Mouse (Mus musculus) midbrain, embryonic 16.5 days (tissue): Measurements from ENCODE around the gene Wt1. TPM values are rescaled to one million over a fixed set of nuclear protein-coding genes. Genes with fewer than 3 reads are reported as not detected.

Experiments used
- ATAC-seq: fragments of 200-750 bp; cut with Nextera tagmentation; 2 replicates; pipeline ENCODE4 v1.8.0; 2017; ENCODE audit warnings: moderate TSS enrichment
- H3K27ac ChIP-seq: fragments of 300-500 bp; sonication (generic); 2 replicates; pipeline ENCODE4 v1.5.1; 2014; ENCODE audit warnings: mild to moderate bottlenecking, low read length, mixed read lengths
- H3K27me3 ChIP-seq: fragments of 300-500 bp; sonication (generic); 2 replicates; pipeline ENCODE4 v1.6.1; 2014; ENCODE audit warnings: low read depth, low read length, mixed read lengths; ENCODE audit not compliant: control insufficient read depth, insufficient read depth
- H3K36me3 ChIP-seq: fragments of 300-500 bp; sonication (generic); 2 replicates; pipeline ENCODE4 v1.6.1; 2014; ENCODE audit warnings: mild to moderate bottlenecking, low read length, moderate library complexity, mixed read lengths; ENCODE audit not compliant: control insufficient read depth, insufficient read depth
- H3K4me1 ChIP-seq: fragments of 300-500 bp; sonication (generic); 2 replicates; pipeline ENCODE4 v1.6.1; 2014; ENCODE audit warnings: mild to moderate bottlenecking, low read length, mixed read lengths; ENCODE audit not compliant: control insufficient read depth, insufficient read depth
- H3K4me2 ChIP-seq: fragments of 300-500 bp; sonication (generic); 2 replicates; pipeline ENCODE4 v1.6.1; 2014; ENCODE audit warnings: mild to moderate bottlenecking, low read length, mixed read lengths
- H3K4me3 ChIP-seq: fragments of 300-500 bp; sonication (generic); 2 replicates; pipeline ENCODE4 v1.5.1; 2014; ENCODE audit warnings: low read depth, mild to moderate bottlenecking, low read length, moderate library complexity, mixed read lengths
- H3K9ac ChIP-seq: fragments of 300-500 bp; sonication (generic); 2 replicates; pipeline ENCODE4 v1.6.1; 2014; ENCODE audit warnings: low read depth, low read length, mixed read lengths
- H3K9me3 ChIP-seq: fragments of 300-500 bp; sonication (generic); replicated peaks from 2 replicates; pipeline ENCODE4 v1.6.1; 2014; ENCODE audit warnings: mild to moderate bottlenecking, low read length, mixed read lengths; ENCODE audit not compliant: control insufficient read depth, poor library complexity, severe bottlenecking
- WGBS: fragments of 180-500 bp; shearing (Covaris S2); extraction: QIAGEN DNeasy Blood & Tissue Kit; methylation state at CpG from one replicate; pipeline ENCODE4 v1.1.7; 2014; 5-methylcytosine and 5-hydroxymethylcytosine counted together
- polyA plus RNA-seq: library from polyadenylated mRNA; unstranded; fragments of >200 nt; fragmentation: Nextera tagmentation; extraction: Ambion mirVana; gene quantifications from 2 replicates; pipeline ENCODE4 v1.2.1, GENCODE M21; 2015

Wt1 gene
- polyA plus RNA-seq, 1 experiment from 2014 or later = 0.13 TPM

DNA sequence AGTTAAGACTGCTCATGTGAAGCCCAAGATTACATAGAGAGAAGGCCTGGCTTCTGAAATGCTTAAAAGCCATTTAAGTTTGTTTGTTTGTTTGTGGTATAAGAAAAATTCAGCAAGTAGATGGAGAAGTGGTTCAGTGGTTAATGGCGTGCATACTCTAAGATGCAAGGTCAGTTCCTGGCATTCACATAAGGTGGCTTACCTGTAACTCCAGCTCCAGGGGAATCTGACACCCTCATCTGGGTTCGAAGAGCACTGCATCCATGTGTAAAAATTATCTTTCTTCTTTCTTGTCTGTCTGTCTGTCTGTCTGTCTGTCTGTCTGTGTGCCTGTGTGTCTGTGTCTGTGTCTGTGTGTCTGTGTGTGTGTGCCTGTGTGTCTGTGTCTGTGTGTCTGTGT is 34.6 kb upstream of the Wt1 start, which contains the start of gene Gm11060:
Gene Gm11060 (plus strand): TSS at position 301 of the 400 bp plus-strand sequence.
- no peak within 1 kb of the TSS for H3K27ac ChIP-seq
- H3K36me3 ChIP-seq = no peaks in the 10 kb centered on the region
- H3K4me1 ChIP-seq = peaks cover 11% of the 10 kb centered on the region
- H3K9ac ChIP-seq = no peak within 1 kb of the TSS
- no peaks in the 10 kb centered on the region for H3K9me3 ChIP-seq
- ATAC-seq = no peak
- H3K4me3 ChIP-seq = no peak within 1 kb of the TSS
- 89% methylated on average over 2 of the region's 2 CpGs for WGBS
- H3K27me3 ChIP-seq = no peaks in the 10 kb centered on the region; the same call in 1 of the 2 replicates
- no peak within 1 kb of the TSS for H3K4me2 ChIP-seq

DNA sequence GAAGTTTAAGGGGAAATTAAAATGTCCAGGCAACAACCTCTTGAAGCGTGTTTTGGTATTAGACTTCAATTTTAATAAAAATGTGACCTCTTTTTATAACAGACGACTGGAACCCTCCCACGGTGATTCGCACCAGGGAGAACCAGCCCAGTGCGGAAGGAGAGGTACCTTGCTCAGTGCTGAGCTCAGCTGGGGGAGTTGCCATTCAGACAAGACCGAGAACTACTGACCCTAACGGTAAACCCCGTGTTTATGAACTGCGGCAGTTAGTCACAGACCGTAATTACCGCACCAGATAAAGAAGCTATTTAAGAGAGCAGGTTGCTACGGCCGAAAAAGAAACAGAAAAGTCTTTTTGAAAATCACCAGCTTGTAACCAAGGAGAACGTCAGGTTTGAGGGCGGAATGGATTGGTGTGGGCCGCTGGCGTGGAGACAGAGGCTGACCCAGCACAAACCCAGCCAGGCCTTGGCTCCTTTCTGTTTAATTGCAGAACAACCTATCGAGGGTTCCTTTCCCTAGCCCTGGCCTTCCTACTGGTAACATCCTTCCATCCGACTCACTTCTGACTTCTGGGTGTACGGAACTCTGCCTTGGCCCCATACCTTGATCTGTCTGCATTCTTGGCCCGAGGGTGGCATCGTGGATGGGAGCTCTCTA is 28.9 kb upstream of the Wt1 start:
- H3K9ac ChIP-seq = no peak overlapping the region
- H3K4me3 ChIP-seq = no peak overlapping the region
- H3K36me3 ChIP-seq = no peaks in the 10 kb centered on the region
- no peaks in the 10 kb centered on the region for H3K4me1 ChIP-seq
- ATAC-seq = no peak
- no peaks in the 10 kb centered on the region for H3K9me3 ChIP-seq
- H3K4me2 ChIP-seq = no peak overlapping the region
- H3K27me3 ChIP-seq = no peaks in the 10 kb centered on the region; the same call in 1 of the 2 replicates
- WGBS = 83% methylated on average over 22 of the region's 22 CpGs
- H3K27ac ChIP-seq = no peak overlapping the region

DNA sequence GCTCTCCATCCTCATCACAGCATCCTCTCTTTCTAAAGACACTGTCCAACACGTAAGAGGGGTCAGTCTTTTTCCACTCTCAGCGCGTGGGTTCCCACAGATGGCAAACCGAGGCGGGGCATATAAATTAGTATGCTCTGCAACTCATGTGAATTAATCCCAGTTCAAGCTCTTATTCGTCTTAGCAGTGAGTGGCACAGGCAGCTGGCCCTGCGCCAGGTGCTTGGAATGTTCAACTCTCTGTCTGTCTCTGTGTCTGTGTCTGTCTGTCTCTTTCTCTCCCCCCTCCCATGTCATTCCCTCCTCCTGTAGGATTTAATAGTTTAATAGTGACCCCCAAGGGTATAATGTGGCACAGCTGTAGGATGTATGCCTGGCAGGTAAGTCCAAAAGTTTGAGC is 26.9 kb upstream of the Wt1 start:
- WGBS = 52% methylated on average over 7 of the region's 7 CpGs
- Histone ChIP-seq H3K4me1 (no peaks in the 10 kb centered on the region), H3K36me3 (no peaks in the 10 kb centered on the region), H3K27ac (no peak overlapping the region), H3K4me3 (no peak overlapping the region), H3K27me3 (no peaks in the 10 kb centered on the region), H3K4me2 (no peak overlapping the region), H3K9ac (no peak overlapping the region), H3K9me3 (no peaks in the 10 kb centered on the region)
- peak; percentile 25; the same call in 1 of the 2 replicates for ATAC-seq

DNA sequence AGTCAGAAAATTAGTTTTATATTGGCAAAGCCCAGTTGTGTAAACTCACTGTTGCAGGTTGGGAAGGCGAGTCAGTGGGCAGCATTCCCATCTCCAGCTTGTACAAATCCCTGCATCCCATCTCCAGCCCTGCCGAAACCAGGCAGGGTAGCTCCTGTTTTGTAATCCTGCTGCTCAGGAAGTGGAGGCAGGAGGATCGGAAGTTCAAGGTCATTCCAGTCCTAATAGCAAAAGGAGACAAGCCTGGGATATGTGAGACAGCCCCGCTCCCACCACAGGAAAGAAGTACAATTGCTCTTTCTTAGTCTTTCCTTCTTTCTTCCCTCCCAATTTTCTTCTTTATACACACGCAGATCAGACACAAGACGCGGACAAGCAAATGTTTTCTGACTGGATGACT is 25.8 kb upstream of the Wt1 start:
- 58% methylated on average over 7 of the region's 7 CpGs for WGBS
- ATAC-seq = no peak

DNA sequence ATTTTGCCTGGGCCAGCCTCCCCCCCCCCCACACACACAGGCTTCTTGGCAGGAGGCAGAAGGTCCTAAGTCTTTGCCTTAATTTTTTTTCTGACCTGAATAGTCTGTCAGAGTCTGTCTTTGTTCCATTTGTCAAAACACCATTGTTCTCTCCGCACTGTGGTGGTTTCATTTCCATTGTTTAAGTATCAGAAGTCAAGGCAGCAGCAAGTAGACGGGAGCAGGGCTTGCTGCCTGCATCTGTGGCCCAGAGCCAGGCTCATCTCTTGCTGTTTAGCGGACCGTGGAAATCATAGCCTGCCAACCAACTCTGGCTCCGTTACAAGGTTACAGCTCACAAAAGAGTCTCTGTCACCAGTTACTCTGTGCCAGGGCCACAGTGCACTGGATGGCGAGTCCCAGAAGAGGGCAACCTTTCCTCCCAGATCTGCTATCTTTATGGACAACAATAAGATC is 17.6 kb upstream of the Wt1 start:
- Histone ChIP-seq H3K4me2 (no peak overlapping the region), H3K36me3 (no peaks in the 10 kb centered on the region), H3K27ac (no peak overlapping the region), H3K4me1 (no peaks in the 10 kb centered on the region), H3K9me3 (no peaks in the 10 kb centered on the region), H3K4me3 (no peak overlapping the region), H3K27me3 (peaks cover 11% of the 10 kb centered on the region), H3K9ac (no peak overlapping the region)
- 5% methylated on average over 6 of the region's 6 CpGs for WGBS
- ATAC-seq = peak; percentile 95

More for the DNA sequence above, 25.8 kb upstream of the Wt1 start:
- no peaks in the 10 kb centered on the region for H3K4me1 ChIP-seq
- no peak overlapping the region for H3K4me2 ChIP-seq
- no peak overlapping the region for H3K27ac ChIP-seq
- H3K4me3 ChIP-seq = no peak overlapping the region
- no peaks in the 10 kb centered on the region for H3K9me3 ChIP-seq
- no peak overlapping the region for H3K9ac ChIP-seq
- H3K36me3 ChIP-seq = no peaks in the 10 kb centered on the region
- no peaks in the 10 kb centered on the region for H3K27me3 ChIP-seq

DNA sequence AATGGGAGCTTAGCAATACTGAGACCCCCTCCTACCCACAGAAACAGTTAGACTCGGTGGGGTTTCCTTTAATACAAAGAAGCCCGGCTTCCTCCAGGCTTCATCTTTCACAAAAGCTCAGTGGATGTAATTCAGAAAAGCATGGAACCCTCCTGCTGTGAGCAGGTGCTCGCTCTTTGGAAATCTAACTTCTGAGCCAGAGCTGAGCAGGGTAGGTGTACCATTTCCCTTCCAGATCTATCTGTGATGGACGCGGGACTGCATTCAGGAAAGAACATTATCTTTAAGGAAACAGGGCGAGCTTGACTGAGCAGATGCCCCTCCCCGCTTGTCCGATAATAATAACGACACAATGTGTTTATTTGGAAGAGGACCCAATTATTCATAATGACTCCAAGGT is 12.3 kb upstream of the Wt1 start:
- peaks cover 42% of the 10 kb centered on the region for H3K27me3 ChIP-seq
- H3K9ac ChIP-seq = no peak overlapping the region
- H3K36me3 ChIP-seq = no peaks in the 10 kb centered on the region
- no peak overlapping the region for H3K27ac ChIP-seq
- no peaks in the 10 kb centered on the region for H3K4me1 ChIP-seq
- no peak for ATAC-seq
- 8% methylated on average over 9 of the region's 9 CpGs for WGBS
- H3K4me2 ChIP-seq = no peak overlapping the region
- no peaks in the 10 kb centered on the region for H3K9me3 ChIP-seq
- H3K4me3 ChIP-seq = no peak overlapping the region

DNA sequence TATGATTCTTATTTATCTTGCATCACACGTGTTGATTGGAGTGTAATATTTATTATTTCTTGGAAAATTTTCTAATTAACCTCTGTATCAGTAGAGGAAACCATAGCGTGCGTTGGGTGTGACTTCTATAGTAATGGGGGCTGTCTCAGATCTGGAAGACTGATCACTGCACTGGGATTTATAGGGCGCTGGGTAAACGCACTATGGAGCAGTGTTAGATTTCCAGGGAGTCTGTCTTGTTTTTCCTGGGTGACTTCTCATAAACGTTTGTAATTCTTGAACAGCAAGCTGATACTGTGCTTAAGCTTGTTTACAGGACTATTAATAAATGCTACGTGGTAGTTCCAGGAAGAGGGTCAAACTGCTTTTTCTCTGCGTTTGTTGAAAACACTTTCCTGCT is 8.7 kb upstream of the Wt1 start:
- no peak overlapping the region for H3K4me3 ChIP-seq
- no peaks in the 10 kb centered on the region; the same call in 1 of the 2 replicates for H3K4me1 ChIP-seq
- no peak for ATAC-seq
- H3K27me3 ChIP-seq = peaks cover 70% of the 10 kb centered on the region
- H3K36me3 ChIP-seq = no peaks in the 10 kb centered on the region
- no peak overlapping the region for H3K4me2 ChIP-seq
- no peak overlapping the region for H3K27ac ChIP-seq
- no peaks in the 10 kb centered on the region for H3K9me3 ChIP-seq
- 76% methylated on average over 8 of the region's 8 CpGs for WGBS
- H3K9ac ChIP-seq = no peak overlapping the region

DNA sequence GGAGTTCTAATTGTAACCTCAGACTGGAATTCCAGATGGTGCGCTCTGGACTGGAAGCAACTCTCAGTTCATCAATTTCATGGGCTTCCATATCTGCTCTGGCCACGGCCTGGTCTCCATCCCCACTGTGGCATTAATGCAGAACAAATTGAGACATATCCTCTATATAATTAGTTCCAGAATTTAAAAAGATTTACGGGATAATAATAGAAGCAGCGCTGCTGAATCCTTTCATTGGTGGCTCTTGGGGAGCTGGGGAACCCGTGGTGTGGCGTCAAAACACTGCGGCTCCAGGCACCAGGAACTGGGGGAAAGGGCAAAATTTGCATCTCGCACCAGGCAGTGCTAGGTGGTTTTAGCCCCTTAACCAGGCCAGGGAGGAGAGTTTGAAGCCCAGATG is 4.1 kb upstream of the Wt1 start:
- H3K4me1 ChIP-seq = peaks cover 2% of the 10 kb centered on the region; the same call in 1 of the 2 replicates
- H3K27ac ChIP-seq = no peak overlapping the region
- H3K27me3 ChIP-seq = peaks cover 85% of the 10 kb centered on the region
- H3K4me2 ChIP-seq = no peak overlapping the region
- no peak overlapping the region for H3K9ac ChIP-seq
- H3K36me3 ChIP-seq = no peaks in the 10 kb centered on the region
- WGBS = 2% methylated on average over 8 of the region's 8 CpGs
- no peaks in the 10 kb centered on the region for H3K9me3 ChIP-seq
- H3K4me3 ChIP-seq = no peak overlapping the region
- ATAC-seq = no peak

DNA sequence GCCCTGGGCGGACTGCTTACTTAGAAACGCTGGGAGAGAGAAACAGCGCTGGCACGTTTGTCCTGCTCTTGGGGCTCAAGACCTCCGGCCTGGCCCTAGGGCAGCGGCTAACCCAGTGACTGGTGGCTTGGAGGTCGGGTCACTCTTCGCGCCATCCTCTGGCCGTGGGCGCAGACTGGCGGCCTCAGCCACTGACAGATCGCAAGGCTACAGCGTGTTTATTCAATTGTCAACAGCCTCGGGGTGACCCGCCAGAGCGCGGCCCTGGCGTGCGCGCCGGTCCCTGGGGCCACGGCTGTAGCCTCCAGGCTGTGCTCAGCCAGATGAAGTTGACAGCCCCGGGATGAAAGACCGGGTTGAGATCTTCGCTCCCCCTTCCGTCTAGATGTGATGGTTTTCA is 3.4 kb upstream of the Wt1 start:
- H3K4me2 ChIP-seq = no peak overlapping the region
- no peaks in the 10 kb centered on the region for H3K36me3 ChIP-seq
- no peak; the same call in 1 of the 2 replicates for ATAC-seq
- H3K27ac ChIP-seq = no peak overlapping the region
- peaks cover 2% of the 10 kb centered on the region; the same call in 1 of the 2 replicates for H3K4me1 ChIP-seq
- H3K4me3 ChIP-seq = no peak overlapping the region
- no peak overlapping the region for H3K9ac ChIP-seq
- no peaks in the 10 kb centered on the region for H3K9me3 ChIP-seq
- WGBS = under 1% methylated on average over 27 of the region's 27 CpGs
- H3K27me3 ChIP-seq = peaks cover 82% of the 10 kb centered on the region
